Mouse (Mus musculus) layer of hippocampus, adult 8-10 months (tissue): ENCODE measurements around the gene Shroom1. TPM values are rescaled to one million over a fixed set of nuclear protein-coding genes. Genes with fewer than 3 reads are reported as not detected.
"Not testable (repeated sequence)": the region's sequence is repeated elsewhere in the genome, so short reads cannot be mapped to it uniquely, and the experiment has no call there.

Experiments used
- DNase-seq, 2 experiments: peaks; one replicate each; pipeline ENCODE4 v3.0.0; 2022; ENCODE audit warnings: low spot score in 2 of 2
- total RNA-seq, 4 experiments: library from RNA; stranded (reverse); gene quantifications; 2 replicates each; pipeline ENCODE4 v1.2.4; 2022

The Shroom1 gene
- total RNA-seq = 1 to 10 TPM; 4.7 to 5.9 (median 5.1) TPM

DNA sequence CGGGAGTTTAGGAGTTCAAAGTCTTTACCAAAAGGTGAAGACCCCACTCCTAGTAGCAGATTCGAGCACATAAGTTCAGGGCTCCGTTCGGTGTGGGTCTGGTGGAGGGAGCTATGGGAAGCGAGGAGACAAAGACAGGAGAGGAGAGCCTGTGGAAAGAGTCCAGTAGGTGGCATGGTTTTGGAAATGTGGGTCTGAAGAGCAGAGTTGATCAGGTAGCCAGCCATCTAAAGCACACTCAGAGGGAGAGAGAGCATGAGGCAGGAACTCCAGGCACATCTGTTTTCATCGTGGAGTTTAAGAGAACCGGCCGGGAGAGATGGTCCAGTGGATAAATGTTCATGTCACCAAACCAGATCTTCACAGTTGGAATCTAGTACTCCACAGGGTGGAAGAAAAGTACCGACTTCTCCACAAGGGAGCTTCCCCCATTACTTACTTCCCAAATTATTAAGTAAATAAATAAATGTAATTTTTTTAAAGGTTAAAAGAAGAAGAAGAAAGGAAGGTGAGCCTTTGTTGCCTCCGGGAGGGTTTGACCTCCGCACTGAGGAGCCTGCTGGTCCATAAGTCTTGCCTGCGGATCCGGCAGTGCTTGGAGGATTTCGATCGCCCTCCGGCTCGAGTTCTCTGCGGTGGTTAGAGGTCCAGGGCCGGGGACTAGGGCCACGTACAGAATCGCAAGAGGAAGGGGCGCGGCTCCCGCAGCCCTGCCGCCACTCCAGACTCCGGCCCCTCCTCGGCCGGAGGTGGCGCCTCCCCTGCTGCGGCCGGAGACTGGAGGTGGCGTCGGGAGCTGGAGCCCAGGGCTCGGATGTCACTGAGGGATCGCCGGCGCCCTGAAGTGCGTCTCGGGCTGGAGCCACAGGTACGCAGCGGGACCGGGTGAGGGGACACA, at the start of gene Shroom1, which contains the start of gene Gm10447:
TSS of gene Shroom1 (plus strand) at position 732 of the 898 bp plus-strand sequence.
TSS of gene Gm10447 (minus strand) at position 637 of the 898 bp plus-strand sequence.
- DNase-seq = no peak

- no peak for DNase-seq
Measured at GRCm38 (mm10) chr11:53411738-53412137, 45.3 kb upstream of the Shroom1 start.

- no peak for DNase-seq
Measured at GRCm38 (mm10) chr11:53413871-53414270, 43.1 kb upstream of the Shroom1 start.

- no peak for DNase-seq
Measured at GRCm38 (mm10) chr11:53418048-53418447, 39.0 kb upstream of the Shroom1 start.

GRCm38 (mm10) chr11:53423036-53423435, 34.0 kb upstream of the Shroom1 start, which contains the start of gene Leap2:
TSS of gene Leap2 (minus strand) at chr11:53423170.
- no peak for DNase-seq

- no peak for DNase-seq
Measured at GRCm38 (mm10) chr11:53424826-53425225, 32.2 kb upstream of the Shroom1 start.

GRCm38 (mm10) chr11:53425251-53425650, 31.8 kb upstream of the Shroom1 start:
- no peak for DNase-seq

GRCm38 (mm10) chr11:53425711-53426255, 31.2 kb upstream of the Shroom1 start:
- DNase-seq = no peak

DNA sequence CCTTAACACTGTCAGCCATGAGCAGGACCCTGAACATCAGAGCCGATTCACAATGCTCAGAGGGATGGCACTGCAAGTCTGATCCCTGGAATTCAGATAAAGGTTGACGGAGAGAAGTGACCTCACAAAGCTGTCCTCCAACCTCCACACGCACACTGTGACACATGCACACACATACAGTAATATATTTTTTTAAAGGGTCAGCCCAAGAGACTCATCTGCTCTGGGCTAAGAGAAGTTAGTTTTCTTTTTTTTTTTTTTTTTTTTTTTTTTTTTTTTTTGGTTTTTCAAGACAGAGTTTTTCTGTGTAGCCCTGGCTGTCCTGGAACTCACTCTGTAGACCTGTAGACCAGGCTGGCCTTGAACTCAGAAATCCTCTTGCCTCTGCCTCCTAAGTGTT, 30.1 kb upstream of the Shroom1 start:
- DNase-seq = not testable (repeated sequence)

DNA sequence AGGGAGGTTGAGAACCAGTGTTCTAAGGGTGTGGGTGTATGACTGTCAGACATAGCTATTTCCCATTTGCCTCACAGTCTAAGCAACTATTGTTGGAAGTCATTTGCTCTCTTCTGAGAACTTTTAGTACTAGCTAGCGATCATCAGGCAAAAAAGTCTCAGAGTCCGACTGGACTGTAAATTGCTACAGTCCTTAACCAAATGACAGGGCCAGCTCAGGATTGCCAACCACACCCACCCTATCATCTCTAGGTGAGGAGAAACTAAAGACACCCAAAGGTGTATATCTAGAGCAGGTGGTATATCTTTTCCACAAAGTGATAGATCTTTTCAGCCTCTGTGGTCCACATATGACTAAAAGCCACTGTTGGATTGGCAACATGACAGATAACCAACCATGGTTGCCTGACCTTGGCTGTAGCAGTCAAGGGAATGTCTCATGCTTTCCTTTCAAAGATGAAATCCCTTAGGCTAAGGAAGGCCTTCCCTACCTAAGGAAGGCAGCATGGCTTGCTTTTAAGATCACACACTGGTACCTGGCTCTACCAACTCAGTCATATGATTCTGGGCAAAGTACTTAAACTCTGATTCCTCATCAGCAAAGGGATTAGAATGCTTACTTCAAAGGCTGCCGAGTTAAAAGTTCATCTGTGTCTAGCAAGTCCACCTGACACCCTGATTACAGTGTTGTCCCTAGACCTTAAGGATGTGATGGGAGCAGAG, 28.9 kb upstream of the Shroom1 start:
- no peak for DNase-seq

DNA sequence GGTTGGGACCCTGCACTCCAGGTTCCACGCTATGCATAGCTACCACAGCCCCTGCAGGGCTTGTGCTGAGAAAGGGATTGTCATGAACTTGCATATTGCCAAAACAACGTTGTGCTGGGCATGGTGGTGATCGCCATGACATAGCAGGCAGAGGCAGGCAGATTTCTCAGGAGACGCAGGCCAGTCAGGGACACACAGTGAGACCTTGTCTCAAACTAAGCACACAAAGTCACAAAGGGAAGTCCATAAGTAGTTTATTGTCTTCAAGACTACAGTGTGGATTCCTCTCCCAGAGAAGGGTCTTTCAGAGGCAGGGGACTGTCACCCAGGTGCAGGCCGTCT, 28.3 kb upstream of the Shroom1 start:
- DNase-seq = no peak

DNA sequence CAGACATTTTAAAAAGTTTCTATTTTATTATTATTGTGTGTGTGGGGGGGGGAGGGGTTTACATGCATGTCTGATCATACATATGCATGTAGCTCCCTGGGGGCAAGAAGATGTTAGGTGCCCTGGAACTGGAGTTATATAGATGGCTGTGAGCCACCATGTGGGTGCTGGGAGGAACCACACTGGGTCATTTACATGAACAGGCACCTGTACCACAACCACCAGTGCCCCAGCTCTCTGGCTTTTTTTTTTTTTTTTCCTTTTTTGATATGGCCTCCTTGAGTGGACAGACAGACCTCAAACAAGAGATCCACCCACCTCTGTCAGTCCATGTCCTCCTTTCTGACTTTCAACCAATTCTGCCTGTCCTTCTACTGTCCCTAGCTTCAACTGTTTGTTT, 27.8 kb upstream of the Shroom1 start:
- no peak for DNase-seq

DNA sequence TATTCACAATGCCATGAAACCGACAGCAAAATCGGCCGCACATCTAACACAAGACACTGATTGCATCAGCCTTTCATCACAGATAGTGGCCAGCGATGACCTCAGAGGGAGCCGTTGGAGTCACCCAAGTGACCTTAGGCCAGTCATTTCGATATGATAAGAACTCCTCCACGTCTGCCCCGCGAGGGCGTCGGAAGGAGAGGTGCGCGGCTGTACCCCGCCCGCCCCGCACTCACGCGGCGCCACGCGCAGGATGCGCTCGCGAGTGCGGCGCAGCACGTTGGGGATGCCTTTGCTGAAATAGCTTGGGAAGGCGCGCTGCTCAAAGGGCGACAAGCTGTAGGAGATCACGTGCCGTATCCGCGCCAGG, 26.7 kb upstream of the Shroom1 start:
- DNase-seq = no peak

- DNase-seq = peak; percentile 99 to 100
Measured at GRCm38 (mm10) chr11:53430670-53431346, 26.2 kb upstream of the Shroom1 start, which contains the start of the genes Uqcrq and Gdf9. TSS of gene Uqcrq (minus strand) at chr11:53430831. TSS of gene Gdf9 (plus strand) at chr11:53431023.

GRCm38 (mm10) chr11:53431347-53432056, 25.5 kb upstream of the Shroom1 start:
- DNase-seq = no peak

DNA sequence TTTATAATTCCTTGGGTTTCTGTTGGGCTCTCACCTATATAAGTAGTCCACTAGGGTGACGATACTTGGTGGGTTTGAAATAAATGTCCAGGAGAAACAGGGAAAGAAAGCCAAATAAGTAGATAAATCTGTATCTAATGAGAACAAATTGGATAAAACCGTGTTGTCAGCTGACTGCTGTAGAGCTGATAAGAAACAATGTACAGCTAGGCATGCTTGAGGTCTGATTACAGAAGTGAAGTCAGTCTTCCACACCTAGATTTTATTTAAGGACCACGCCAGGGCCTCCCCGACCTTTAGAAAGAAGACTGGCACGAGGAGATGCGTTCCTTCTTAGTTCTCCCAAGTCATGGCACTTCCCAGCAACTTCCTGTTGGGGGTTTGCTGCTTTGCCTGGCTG, 23.9 kb upstream of the Shroom1 start:
- DNase-seq = no peak

DNA sequence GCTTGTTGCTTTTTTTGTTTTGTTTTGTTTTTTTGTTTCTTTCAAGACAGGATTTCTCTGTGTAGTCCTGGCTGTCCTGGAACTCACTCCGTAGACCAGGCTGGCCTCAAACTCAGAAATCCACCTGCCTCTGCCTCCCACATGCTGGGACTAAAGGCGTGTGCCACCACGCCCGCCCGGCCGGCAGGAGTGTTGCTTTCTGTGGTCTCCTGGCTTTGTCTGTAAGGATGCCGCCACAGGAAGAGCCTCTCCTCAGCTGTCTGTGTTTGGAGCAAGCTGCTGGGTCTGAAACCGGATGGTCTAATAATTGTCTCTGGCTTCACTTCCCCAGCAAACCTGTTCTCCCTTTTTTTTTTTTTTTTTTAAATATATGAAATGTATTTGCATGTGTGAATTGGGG, 21.5 kb upstream of the Shroom1 start:
- no peak for DNase-seq

- DNase-seq = no peak
Measured at GRCm38 (mm10) chr11:53436338-53436737, 20.7 kb upstream of the Shroom1 start.

- DNase-seq = no peak
Measured at GRCm38 (mm10) chr11:53441921-53442320, 15.1 kb upstream of the Shroom1 start.

- no peak for DNase-seq
Measured at GRCm38 (mm10) chr11:53443861-53444260, 13.1 kb upstream of the Shroom1 start.

- no peak for DNase-seq
Measured at GRCm38 (mm10) chr11:53445562-53445961, 11.4 kb upstream of the Shroom1 start.
